ENCODE assay signal across 9 mouse cellular contexts in genomic region chr15:57508242-57509184, GRCm38 (mm10). TPM values are rescaled to one million over a fixed set of nuclear protein-coding genes. Genes with fewer than 3 reads are reported as not detected.
DNase-seq lines count a peak whose midpoint lies in the region; ATAC-seq and TF ChIP-seq lines count a peak whose summit lies in the region.
"Had no signal": no experiment of that assay in that cellular context is flagged by ENCODE, and none has a peak within 500 bp of the region (broad histone marks: within the 10 kb centered on the region; RNA-seq: fewer than 3 reads in every experiment).

No protein-coding gene starts in this region.

- no peak for TF ChIP-seq POLR2A in lung, adult 2 months (IDR thresholded peaks at IDR 0.05; ENCODE audit: borderline replicate concordance, extremely low read depth, low read depth, low read length)

- no peaks in the 10 kb centered on the region for H3K4me1 ChIP-seq in G1E (ENCODE audit: insufficient read depth, low read depth, low read length)
- no peaks in the 10 kb centered on the region; the same call in 1 of the 2 replicates for H3K4me1 ChIP-seq in forebrain, embryonic 11.5 days (replicated peaks; ENCODE audit: control insufficient read depth, insufficient read depth, low read length)
- H3K4me1 ChIP-seq in lung, adult 2 months (ENCODE audit: control insufficient read depth, insufficient read depth, low read length), result no peaks in the 10 kb centered on the region

- DNase-seq in G1E (ENCODE audit: low spot score), result peak; percentile 13
- DNase-seq in c-Kit-positive CD71-negative TER-119-negative erythroid progenitor cells, embryonic 14.5 days (ENCODE audit: low read depth), result peak; percentile 39
- DNase-seq in forebrain, embryonic 11.5 days (ENCODE audit: low spot score), result peak; percentile 86
- DNase-seq in heart, postnatal 36 days, result peak; percentile 62 to 79
- DNase-seq in large intestine, adult 2 months (ENCODE audit: low read depth, low spot score), result peak; percentile 25
- DNase-seq in lung, adult 2 months, result peak; percentile 58
- DNase-seq in ovary, postnatal 10 days (ENCODE audit: low spot score), result peak; percentile 62
- peak; percentile 62 for DNase-seq in thymus, postnatal 25 days

- H3K9ac ChIP-seq in forebrain, embryonic 11.5 days (ENCODE audit: low read length), result no peak overlapping the region
- H3K9ac ChIP-seq: heart, embryonic 13.5 days had no signal

- no peak overlapping the region for H3K4me3 ChIP-seq in G1E (ENCODE audit: low read depth, low read length)
- no peak overlapping the region for H3K4me3 ChIP-seq in forebrain, embryonic 11.5 days (ENCODE audit: low read depth, low read length)
- H3K4me3 ChIP-seq in lung, adult 2 months (replicated peaks; ENCODE audit: extremely low read depth, low read depth, low read length), result no peak overlapping the region
- H3K4me3 ChIP-seq: heart, embryonic 13.5 days had no signal

- H3K27ac ChIP-seq in forebrain, embryonic 11.5 days (ENCODE audit: low read depth, low read length), result no peak overlapping the region
- H3K27ac ChIP-seq: heart, embryonic 13.5 days had no signal

- 62% methylated on average over 11 of the region's 11 CpGs for WGBS in forebrain, embryonic 11.5 days
- WGBS in large intestine, adult 2 months, result 64% methylated on average over 11 of the region's 11 CpGs
- WGBS in lung, adult 2 months, result 50% methylated on average over 11 of the region's 11 CpGs

- TF ChIP-seq CTCF in G1E (IDR thresholded peaks at IDR 0.05; ENCODE audit: low read depth, low read length), result 0 out of 2 replicates have a peak, but pooled peaks have one; percentile 16
- TF ChIP-seq CTCF in lung, adult 2 months (IDR thresholded peaks at IDR 0.05; ENCODE audit: insufficient read depth, low read length), result peak; percentile 54

- no peaks in the 10 kb centered on the region for H3K9me3 ChIP-seq in G1E (replicated peaks)
- peaks cover 2% of the 10 kb centered on the region; the same call in 1 of the 2 replicates for H3K9me3 ChIP-seq in forebrain, embryonic 11.5 days (ENCODE audit: control insufficient read depth, low read length)

- no peaks in the 10 kb centered on the region; the same call in 1 of the 2 replicates for H3K27me3 ChIP-seq in G1E (ENCODE audit: insufficient read depth, low read length)
- H3K27me3 ChIP-seq in forebrain, embryonic 11.5 days (ENCODE audit: control insufficient read depth, insufficient read depth, low read length), result no peaks in the 10 kb centered on the region
- H3K27me3 ChIP-seq: heart, embryonic 13.5 days had no signal

- no peaks in the 10 kb centered on the region for H3K36me3 ChIP-seq in G1E (replicated peaks)
- no peaks in the 10 kb centered on the region for H3K36me3 ChIP-seq in forebrain, embryonic 11.5 days (ENCODE audit: control insufficient read depth, insufficient read depth, low read length)
- H3K36me3 ChIP-seq: heart, embryonic 13.5 days had no signal

- ATAC-seq in G1E (ENCODE audit: extremely low read depth, insufficient number of reproducible peaks, low FRiP score, poor library complexity, severe bottlenecking), result no peak
- ATAC-seq in forebrain, embryonic 11.5 days (replicated peaks; ENCODE audit: low FRiP score), result peak; percentile 69

- intact Hi-C loops in heart, postnatal 36 days (cut with DNase I), result loop anchor here (2.0 to 5.0 kb wide), 2 partner anchors 1172 to 1441 kb away; no protein-coding TSS in a partner anchor

- H3K4me2 ChIP-seq in forebrain, embryonic 11.5 days (ENCODE audit: low read depth, low read length, severe bottlenecking), result no peak overlapping the region
- H3K4me2 ChIP-seq: heart, embryonic 13.5 days had no signal

RNA-seq across cellular contexts. Expression of gene Slc22a22, which starts 31.1 kb away (rescaled TPM):
- total RNA-seq in G1E (2014; fragmentation: Nextera tagmentation), result not detected in 2 replicates
- 0.16 and 0.23 TPM in 2 replicates for total RNA-seq in G1E (2017)
- polyA plus RNA-seq in G1E (2012), result not detected in 2 replicates
- polyA plus RNA-seq in forebrain, embryonic 11.5 days (2014; fragmentation: Nextera tagmentation; extraction: Ambion mirVana), result not detected in 2 replicates
- total RNA-seq in heart, postnatal 36 days (2021), result not detected
- not detected in 2 replicates for polyA plus RNA-seq in large intestine, adult 2 months (2012; rRNA removed)
- polyA plus RNA-seq in lung, adult 2 months (2012; rRNA removed), result 0.07 TPM in 1 of 2 replicates, not detected in the other
- polyA plus RNA-seq: heart, embryonic 13.5 days had no signal

Comparison
In these comparisons a context has a peak if more than half of its experiments do, and no peak if none do; other contexts are left out.
1. DNase-seq: peak in every context shown above with its lines; median percentile 86 in forebrain, embryonic 11.5 days; 70 in heart, postnatal 36 days; 62 in ovary, postnatal 10 days; 62 in thymus, postnatal 25 days; 58 in lung, adult 2 months; 39 in c-Kit-positive CD71-negative TER-119-negative erythroid progenitor cells, embryonic 14.5 days; 25 in large intestine, adult 2 months; 13 in G1E.